Comparison of ENCODE assay signal across 9 mouse cellular contexts in genomic region chr15:81926446-81926822, GRCm38 (mm10). TPM values are rescaled to one million over a fixed set of nuclear protein-coding genes. Genes with fewer than 3 reads are reported as not detected.
A peak's percentile ranks its signal among the peaks of the same experiment; 100 is the strongest.
DNase-seq lines count a peak whose midpoint lies in the region; ATAC-seq and TF ChIP-seq lines count a peak whose summit lies in the region.
"Had no signal": no experiment of that assay in that cellular context is flagged by ENCODE, and none has a peak within 500 bp of the region (broad histone marks: within the 10 kb centered on the region; RNA-seq: fewer than 3 reads in every experiment).

No protein-coding gene starts in this region.

- H3K4me3 ChIP-seq in layer of hippocampus, adult 2 months = peak overlapping the region; percentile 84; the same call in 1 of the 2 replicates
- H3K4me3 ChIP-seq in forebrain, embryonic 11.5 days (ENCODE audit: low read depth, low read length) = peak overlapping the region; percentile 61; the same call in 1 of the 2 replicates
- H3K4me3 ChIP-seq in limb, embryonic 10.5 days = peak overlapping the region; percentile 78
- H3K4me3 ChIP-seq in neural tube, embryonic 13.5 days = peak overlapping the region; percentile 64

- WGBS in forebrain, embryonic 11.5 days = 30% methylated on average over 9 of the region's 9 CpGs
- 38% methylated on average over 9 of the region's 9 CpGs for WGBS in limb, embryonic 10.5 days
- 24% methylated on average over 9 of the region's 9 CpGs for WGBS in neural tube, embryonic 13.5 days

- H3K9ac ChIP-seq in forebrain, embryonic 11.5 days (ENCODE audit: low read length) = no peak overlapping the region
- 0 out of 2 replicates have a peak overlapping the region, but pooled peaks have one; percentile 41 for H3K9ac ChIP-seq in neural tube, embryonic 13.5 days

- no peaks in the 10 kb centered on the region for H3K9me3 ChIP-seq in forebrain, embryonic 11.5 days (ENCODE audit: control insufficient read depth, low read length)
- no peaks in the 10 kb centered on the region for H3K9me3 ChIP-seq in limb, embryonic 10.5 days (replicated peaks)
- H3K9me3 ChIP-seq in neural tube, embryonic 13.5 days = no peaks in the 10 kb centered on the region

- no peak for DNase-seq in layer of hippocampus, adult 2 months (ENCODE audit: low spot score in 2 of 2)
- DNase-seq in layer of hippocampus, adult 9-11 months = no peak
- no peak for DNase-seq in forebrain, embryonic 11.5 days (ENCODE audit: low spot score)
- no peak for DNase-seq in limb, embryonic 10.5 days (ENCODE audit: low spot score)
- no peak for DNase-seq in lung, postnatal 10 days
- no peak for DNase-seq in cerebellum, postnatal 4 days (ENCODE audit: low spot score in 2 of 2)

- H3K27ac ChIP-seq in layer of hippocampus, adult 2 months = peak overlapping the region; percentile 71
- peak overlapping the region; percentile 87 for H3K27ac ChIP-seq in forebrain, embryonic 11.5 days (ENCODE audit: low read depth, low read length)
- peak overlapping the region; percentile 84; the same call in 1 of the 2 replicates for H3K27ac ChIP-seq in limb, embryonic 10.5 days
- H3K27ac ChIP-seq in neural tube, embryonic 13.5 days (replicated peaks) = peak overlapping the region; percentile 91

- ATAC-seq in forebrain, embryonic 11.5 days (replicated peaks; ENCODE audit: low FRiP score) = no peak; the same call in 1 of the 2 replicates
- ATAC-seq in neural tube, embryonic 13.5 days (ENCODE audit: low read depth) = peak; percentile 41
- ATAC-seq in granulocyte monocyte progenitor cell, adult 5-6 weeks (replicated peaks; ENCODE audit: poor library complexity, severe bottlenecking) = no peak; the same call in 1 of the 2 replicates

- TF ChIP-seq CTCF in layer of hippocampus, adult 2 months (conservative IDR thresholded peaks at IDR 0.05) = no peak

- no peaks in the 10 kb centered on the region for H3K27me3 ChIP-seq in forebrain, embryonic 11.5 days (ENCODE audit: control insufficient read depth, insufficient read depth, low read length)
- no peaks in the 10 kb centered on the region for H3K27me3 ChIP-seq in limb, embryonic 10.5 days (ENCODE audit: low read depth, poor library complexity, severe bottlenecking)
- no peaks in the 10 kb centered on the region for H3K27me3 ChIP-seq in neural tube, embryonic 13.5 days

- H3K4me1 ChIP-seq in forebrain, embryonic 11.5 days (replicated peaks; ENCODE audit: control insufficient read depth, insufficient read depth, low read length) = peaks cover 5% of the 10 kb centered on the region; the same call in 1 of the 2 replicates
- H3K4me1 ChIP-seq in limb, embryonic 10.5 days = peaks cover 30% of the 10 kb centered on the region
- peaks cover 47% of the 10 kb centered on the region for H3K4me1 ChIP-seq in neural tube, embryonic 13.5 days (replicated peaks)

- 0 out of 2 replicates have a peak overlapping the region, but pooled peaks have one; percentile 5 for H3K4me2 ChIP-seq in forebrain, embryonic 11.5 days (ENCODE audit: low read depth, low read length, severe bottlenecking)
- peak overlapping the region; percentile 86 for H3K4me2 ChIP-seq in neural tube, embryonic 13.5 days

- H3K36me3 ChIP-seq in forebrain, embryonic 11.5 days (ENCODE audit: control insufficient read depth, insufficient read depth, low read length) = no peaks in the 10 kb centered on the region
- H3K36me3 ChIP-seq in limb, embryonic 10.5 days = peaks cover 24% of the 10 kb centered on the region
- H3K36me3 ChIP-seq in neural tube, embryonic 13.5 days = peaks cover 5% of the 10 kb centered on the region; the same call in 1 of the 2 replicates

RNA-seq across cellular contexts. Expression of gene Polr3h, which starts 0.4 kb away (rescaled TPM):
- total RNA-seq in layer of hippocampus, adult 2 months (2021) = 10 to 100 TPM; 44.8 to 51.4 TPM
- polyA plus RNA-seq in forebrain, embryonic 11.5 days (2014; fragmentation: Nextera tagmentation; extraction: Ambion mirVana) = 65.1 and 80.5 TPM in 2 replicates
- 75.5 and 86.6 TPM in 2 replicates for polyA plus RNA-seq in limb, embryonic 10.5 days (2016; fragmentation: Nextera tagmentation; extraction: Ambion mirVana)
- polyA plus RNA-seq in neural tube, embryonic 13.5 days (2015; fragmentation: Nextera tagmentation; extraction: Ambion mirVana) = 78.6 and 80.6 TPM in 2 replicates
- 21.8 and 26.5 TPM in 2 replicates for total RNA-seq in granulocyte monocyte progenitor cell, adult 5-6 weeks (2014; fragmentation: Nextera tagmentation)
- total RNA-seq in granulocyte monocyte progenitor cell, adult 5-6 weeks (2017) = 46.6 and 51.2 TPM in 2 replicates

RNA-seq across cellular contexts. Expression of gene Csdc2, which starts 10.1 kb away (rescaled TPM):
- total RNA-seq in layer of hippocampus, adult 2 months (2021) = 10 to 100 TPM; 75.2 to 81.8 TPM
- polyA plus RNA-seq in forebrain, embryonic 11.5 days (2014; fragmentation: Nextera tagmentation; extraction: Ambion mirVana) = 16.6 and 20.1 TPM in 2 replicates
- 3.7 and 5.7 TPM in 2 replicates for polyA plus RNA-seq in limb, embryonic 10.5 days (2016; fragmentation: Nextera tagmentation; extraction: Ambion mirVana)
- polyA plus RNA-seq in neural tube, embryonic 13.5 days (2015; fragmentation: Nextera tagmentation; extraction: Ambion mirVana) = 117 and 127 TPM in 2 replicates
- not detected in 2 replicates for total RNA-seq in granulocyte monocyte progenitor cell, adult 5-6 weeks (2014; fragmentation: Nextera tagmentation)
- total RNA-seq in granulocyte monocyte progenitor cell, adult 5-6 weeks (2017) = not detected in 2 replicates
- total RNA-seq: MEL had no signal

RNA-seq across cellular contexts. Expression of gene Pmm1, which starts 34.3 kb away (rescaled TPM):
- 100 to 1,000 TPM; 214 to 224 TPM for total RNA-seq in layer of hippocampus, adult 2 months (2021)
- 35.1 and 36.9 TPM in 2 replicates for polyA plus RNA-seq in forebrain, embryonic 11.5 days (2014; fragmentation: Nextera tagmentation; extraction: Ambion mirVana)
- 18.1 and 21.1 TPM in 2 replicates for polyA plus RNA-seq in limb, embryonic 10.5 days (2016; fragmentation: Nextera tagmentation; extraction: Ambion mirVana)
- polyA plus RNA-seq in neural tube, embryonic 13.5 days (2015; fragmentation: Nextera tagmentation; extraction: Ambion mirVana) = 62.2 and 75.2 TPM in 2 replicates
- total RNA-seq in granulocyte monocyte progenitor cell, adult 5-6 weeks (2014; fragmentation: Nextera tagmentation) = 32.6 and 32.7 TPM in 2 replicates
- total RNA-seq in granulocyte monocyte progenitor cell, adult 5-6 weeks (2017) = 19.5 and 21.2 TPM in 2 replicates

RNA-seq across cellular contexts. Expression of gene 1700029P11Rik, which starts 53.9 kb away (rescaled TPM):
- not detected for total RNA-seq in layer of hippocampus, adult 2 months (2021)
- not detected in 2 replicates for polyA plus RNA-seq in forebrain, embryonic 11.5 days (2014; fragmentation: Nextera tagmentation; extraction: Ambion mirVana)
- not detected in 2 replicates for polyA plus RNA-seq in limb, embryonic 10.5 days (2016; fragmentation: Nextera tagmentation; extraction: Ambion mirVana)
- not detected in 2 replicates for polyA plus RNA-seq in neural tube, embryonic 13.5 days (2015; fragmentation: Nextera tagmentation; extraction: Ambion mirVana)
- not detected in 2 replicates for total RNA-seq in granulocyte monocyte progenitor cell, adult 5-6 weeks (2014; fragmentation: Nextera tagmentation)
- total RNA-seq in granulocyte monocyte progenitor cell, adult 5-6 weeks (2017) = not detected in 2 replicates
- total RNA-seq: MEL had no signal

RNA-seq across cellular contexts. Expression of gene Aco2, which starts 54.3 kb away (rescaled TPM):
- 100 to 1,000 TPM; 442 to 446 TPM for total RNA-seq in layer of hippocampus, adult 2 months (2021)
- polyA plus RNA-seq in forebrain, embryonic 11.5 days (2014; fragmentation: Nextera tagmentation; extraction: Ambion mirVana) = 169 and 171 TPM in 2 replicates
- polyA plus RNA-seq in limb, embryonic 10.5 days (2016; fragmentation: Nextera tagmentation; extraction: Ambion mirVana) = 170 and 172 TPM in 2 replicates
- polyA plus RNA-seq in neural tube, embryonic 13.5 days (2015; fragmentation: Nextera tagmentation; extraction: Ambion mirVana) = 252 and 268 TPM in 2 replicates
- total RNA-seq in granulocyte monocyte progenitor cell, adult 5-6 weeks (2014; fragmentation: Nextera tagmentation) = 123 and 126 TPM in 2 replicates
- 156 and 180 TPM in 2 replicates for total RNA-seq in granulocyte monocyte progenitor cell, adult 5-6 weeks (2017)
